Mouse (Mus musculus) liver, embryonic 14.5 days (tissue): ENCODE data around the gene Man2b2.
A peak's percentile ranks its signal among the peaks of the same experiment; 100 is the strongest.

Experiments used
- CTCF ChIP-seq: IDR thresholded peaks from 2 replicates; pipeline ENCODE4 v1.5.1; 2016; ENCODE audit warnings: antibody characterized with exemption, low read depth, control low read depth
- EP300 ChIP-seq: IDR thresholded peaks from 2 replicates; pipeline ENCODE4 v1.6.1; 2016; ENCODE audit warnings: antibody characterized with exemption, low read depth

GRCm38 (mm10) chr5:36811413-36811812 is 19.0 kb downstream of the Man2b2 start:
- TF ChIP-seq CTCF (peak; percentile 96), EP300 (no peak)
